Mouse (Mus musculus) MEL (cell line): ENCODE measurements around the gene Cldnd2. TPM values are rescaled to one million over a fixed set of nuclear protein-coding genes. Genes with fewer than 3 reads are reported as not detected.

Source experiments
- DNase-seq: peaks from one replicate; pipeline ENCODE4 v3.0.0; 2011; ENCODE audit warnings: low read depth, low spot score
- H3K27ac ChIP-seq: 2 replicates; pipeline ENCODE4 v1.5.1; 2012; ENCODE audit warnings: low read depth, mild to moderate bottlenecking, control low read depth, low read length, moderate library complexity; ENCODE audit not compliant: control insufficient read depth
- H3K27me3 ChIP-seq, 2 experiments: fragments of 150-350 bp in 1 of 2; sonication (generic) in 1 of 2; 2 replicates each; pipeline ENCODE4 v1.6.1; 2012; ENCODE audit warnings: low read length in 2 of 2, mild to moderate bottlenecking in 2 of 2, improper control_type of control experiment in 1 of 2, moderate library complexity in 1 of 2; ENCODE audit not compliant: insufficient read depth in 2 of 2, control insufficient read depth in 1 of 2
- H3K36me3 ChIP-seq, 2 experiments: 2 replicates each; pipeline ENCODE4 v1.6.1; 2012 to 2014; ENCODE audit warnings: low read length in 2 of 2, improper control_type of control experiment in 1 of 2, inconsistent platforms in 1 of 2, mild to moderate bottlenecking in 1 of 2; ENCODE audit not compliant: insufficient read depth in 2 of 2, control insufficient read depth in 1 of 2
- H3K4me1 ChIP-seq, 2 experiments: fragments of 150-350 bp in 1 of 2; sonication (generic) in 1 of 2; 2 replicates each; pipeline ENCODE4 v1.6.1; 2012; ENCODE audit warnings: low read length in 2 of 2, improper control_type of control experiment in 1 of 2, mild to moderate bottlenecking in 1 of 2; ENCODE audit not compliant: insufficient read depth in 2 of 2, control insufficient read depth in 1 of 2
- H3K4me3 ChIP-seq, 2 experiments: fragments of 150-350 bp in 1 of 2; sonication (generic) in 1 of 2; 2 replicates each; pipeline ENCODE4 v1.5.1; 2012; ENCODE audit warnings: low read depth in 2 of 2, low read length in 2 of 2, mild to moderate bottlenecking in 2 of 2, moderate library complexity in 2 of 2, control low read depth in 1 of 2, improper control_type of control experiment in 1 of 2; ENCODE audit not compliant: control insufficient read depth in 1 of 2, insufficient read depth in 1 of 2
- H3K79me2 ChIP-seq: 2 replicates; pipeline ENCODE4 v1.6.1; 2012; ENCODE audit warnings: mild to moderate bottlenecking, low read length, moderate library complexity; ENCODE audit not compliant: control insufficient read depth, poor library complexity, insufficient read depth
- H3K9ac ChIP-seq: 2 replicates; pipeline ENCODE4 v1.6.1; 2012; ENCODE audit warnings: low read depth, mild to moderate bottlenecking, control low read depth, low read length, moderate library complexity; ENCODE audit not compliant: control insufficient read depth, poor library complexity, severe bottlenecking
- H3K9me3 ChIP-seq: fragments of 150-350 bp; sonication (generic); replicated peaks from 2 replicates; pipeline ENCODE4 v1.6.1; 2012; ENCODE audit warnings: mild to moderate bottlenecking, low read length, improper control_type of control experiment, moderate library complexity; ENCODE audit not compliant: insufficient read depth
- BHLHE40 ChIP-seq: IDR thresholded peaks from 2 replicates; pipeline ENCODE4 v1.6.1; 2012; ENCODE audit warnings: low read depth, mild to moderate bottlenecking, inconsistent platforms, low read length, improper control_type of control experiment, borderline replicate concordance
- CHD2 ChIP-seq: IDR thresholded peaks from 2 replicates; pipeline ENCODE4 v1.6.1; 2011; ENCODE audit warnings: low read length, improper control_type of control experiment
- CTCF ChIP-seq, 3 experiments: IDR thresholded peaks in 2 of 3; conservative IDR thresholded peaks in 1 of 3; 2 replicates each; pipeline ENCODE4 v1.5.1; 2011 to 2012; ENCODE audit warnings: low read length in 3 of 3, low read depth in 2 of 3, mild to moderate bottlenecking in 2 of 3, improper control_type of control experiment in 1 of 3, inconsistent platforms in 1 of 3, mixed read lengths in 1 of 3, moderate library complexity in 1 of 3; ENCODE audit not compliant: control insufficient read depth in 1 of 3, insufficient read depth in 1 of 3, poor library complexity in 1 of 3, severe bottlenecking in 1 of 3
- ELF1 ChIP-seq: IDR thresholded peaks from 2 replicates; pipeline ENCODE4 v1.6.1; 2014; ENCODE audit warnings: low read depth, mild to moderate bottlenecking, inconsistent platforms, low read length, improper control_type of control experiment, moderate library complexity
- GABPA ChIP-seq: IDR thresholded peaks from 2 replicates; pipeline ENCODE4 v1.6.1; 2012; ENCODE audit warnings: low read depth, mild to moderate bottlenecking, inconsistent platforms, low read length, improper control_type of control experiment, moderate library complexity
- GATA1 ChIP-seq: IDR thresholded peaks from 2 replicates; pipeline ENCODE4 v1.6.1; 2011; ENCODE audit warnings: low read depth, low read length, improper control_type of control experiment
- HCFC1 ChIP-seq: IDR thresholded peaks from 2 replicates; pipeline ENCODE4 v1.6.1; 2012; ENCODE audit warnings: low read depth, mild to moderate bottlenecking, inconsistent platforms, low read length, improper control_type of control experiment, moderate library complexity
- JUND ChIP-seq: IDR thresholded peaks from 2 replicates; pipeline ENCODE4 v1.6.1; 2011; ENCODE audit warnings: low read depth, mild to moderate bottlenecking, improper control_type of control experiment, low read length
- KAT2A ChIP-seq: conservative IDR thresholded peaks from 2 replicates; pipeline ENCODE4 v1.6.1; 2012; ENCODE audit warnings: low read depth, low read length, improper control_type of control experiment, inconsistent platforms
- MAFK ChIP-seq: IDR thresholded peaks from 2 replicates; pipeline ENCODE4 v1.6.1; 2011; ENCODE audit warnings: low read depth, mild to moderate bottlenecking, low read length, improper control_type of control experiment, borderline replicate concordance
- MAX ChIP-seq: IDR thresholded peaks from 2 replicates; pipeline ENCODE4 v1.6.1; 2011; ENCODE audit warnings: low read length, improper control_type of control experiment
- MAZ ChIP-seq: IDR thresholded peaks from 2 replicates; pipeline ENCODE4 v1.6.1; 2012; ENCODE audit warnings: low read depth, mild to moderate bottlenecking, inconsistent platforms, low read length, improper control_type of control experiment
- MEF2A ChIP-seq: IDR thresholded peaks from 2 replicates; pipeline ENCODE4 v1.6.1; 2014; ENCODE audit warnings: low read depth, mild to moderate bottlenecking, inconsistent platforms, low read length, improper control_type of control experiment; ENCODE audit not compliant: poor library complexity, insufficient replicate concordance, severe bottlenecking; ENCODE audit errors: extremely low read depth
- MXI1 ChIP-seq: IDR thresholded peaks from 2 replicates; pipeline ENCODE4 v1.6.1; 2011; ENCODE audit warnings: mild to moderate bottlenecking, low read depth, low read length, improper control_type of control experiment
- MYC ChIP-seq: IDR thresholded peaks from 2 replicates; pipeline ENCODE4 v1.6.1; 2011; ENCODE audit warnings: low read depth, mild to moderate bottlenecking, low read length, improper control_type of control experiment, moderate library complexity
- POLR2A ChIP-seq, 2 experiments: IDR thresholded peaks; 2 replicates each; pipeline ENCODE4 v1.6.1; 2011 to 2012; ENCODE audit warnings: low read length in 2 of 2, mild to moderate bottlenecking in 2 of 2, control low read depth in 1 of 2, improper control_type of control experiment in 1 of 2, low read depth in 1 of 2, moderate library complexity in 1 of 2; ENCODE audit not compliant: control insufficient read depth in 1 of 2, insufficient read depth in 1 of 2, poor library complexity in 1 of 2
- POLR2AphosphoS2 ChIP-seq: IDR thresholded peaks from 2 replicates; pipeline ENCODE4 v1.6.1; 2011; ENCODE audit warnings: low read length, improper control_type of control experiment
- POLR2AphosphoS5 ChIP-seq: IDR thresholded peaks from 2 replicates; pipeline ENCODE4 v1.6.1; 2012; ENCODE audit warnings: low read depth, borderline replicate concordance, mild to moderate bottlenecking, inconsistent platforms, low read length, moderate library complexity, mixed read lengths
- TBP ChIP-seq: IDR thresholded peaks from 2 replicates; pipeline ENCODE4 v1.8.0; 2011; ENCODE audit warnings: low read depth, low read length, improper control_type of control experiment
- ZC3H11A ChIP-seq: IDR thresholded peaks from 2 replicates; pipeline ENCODE4 v1.6.1; 2012; ENCODE audit warnings: low read depth, mild to moderate bottlenecking, inconsistent platforms, low read length, improper control_type of control experiment
- ZNF384 ChIP-seq: IDR thresholded peaks from 2 replicates; pipeline ENCODE4 v1.6.1; 2012; ENCODE audit warnings: low read depth, mild to moderate bottlenecking, inconsistent platforms, low read length, improper control_type of control experiment
- polyA plus RNA-seq, 2 experiments: library from polyadenylated mRNA; stranded (reverse) in 1 of 2; unstranded in 1 of 2; fragments of >175 nt in 1 of 2; fragments of >200 nt in 1 of 2; gene quantifications; 2 replicates each; pipeline versions ENCODE4 v1.2.1 to v1.2.4; 2012; ENCODE audit warnings: low replicate concordance in 2 of 2, low read depth in 1 of 2; ENCODE audit not compliant: insufficient read length in 2 of 2, insufficient read depth in 1 of 2, missing spikeins in 1 of 2
- total RNA-seq: library from RNA; depleted of rRNA; stranded (reverse); fragments of 300-350 nt; gene quantifications from 2 replicates; pipeline ENCODE4 v1.2.3, GENCODE M21; 2012

Gene Cldnd2
- total and polyA plus RNA-seq, 3 experiments, result not detected

GRCm38 (mm10) chr7:43452609-43453008 is 12.0 kb downstream of the Cldnd2 start:
- peaks cover 0 to 17% of the 10 kb centered on the region in 2 experiments; a peak in 2 of 4 replicates for H3K4me1 ChIP-seq
- H3K4me3 ChIP-seq, result no peak overlapping the region
- no peaks in the 10 kb centered on the region for H3K9me3 ChIP-seq
- H3K27ac ChIP-seq, result no peak overlapping the region
- DNase-seq, result no peak
- TF ChIP-seq MYC (no peak), GATA1 (no peak), CHD2 (no peak), POLR2AphosphoS5 (no peak), CTCF (IDR thresholded peaks at IDR 0.05 in 2 of 3, conservative IDR thresholded peaks at IDR 0.05 in 1 of 3; ENCODE audit: control insufficient read depth in 1 of 3, insufficient read depth in 1 of 3, low read depth in 2 of 3, low read length in 3 of 3, poor library complexity in 1 of 3, severe bottlenecking in 1 of 3) (no peak; a peak in 1 of 6 replicates), JUND (no peak), HCFC1 (no peak)
- H3K36me3 ChIP-seq, result peaks cover 0 to 8% of the 10 kb centered on the region in 2 experiments; a peak in 3 of 4 replicates
- H3K9ac ChIP-seq, result no peak overlapping the region
- no peaks in the 10 kb centered on the region for H3K27me3 ChIP-seq
- H3K79me2 ChIP-seq, result 0 out of 2 replicates have a peak, but pooled peaks cover 1% of the 10 kb centered on the region

DNA sequence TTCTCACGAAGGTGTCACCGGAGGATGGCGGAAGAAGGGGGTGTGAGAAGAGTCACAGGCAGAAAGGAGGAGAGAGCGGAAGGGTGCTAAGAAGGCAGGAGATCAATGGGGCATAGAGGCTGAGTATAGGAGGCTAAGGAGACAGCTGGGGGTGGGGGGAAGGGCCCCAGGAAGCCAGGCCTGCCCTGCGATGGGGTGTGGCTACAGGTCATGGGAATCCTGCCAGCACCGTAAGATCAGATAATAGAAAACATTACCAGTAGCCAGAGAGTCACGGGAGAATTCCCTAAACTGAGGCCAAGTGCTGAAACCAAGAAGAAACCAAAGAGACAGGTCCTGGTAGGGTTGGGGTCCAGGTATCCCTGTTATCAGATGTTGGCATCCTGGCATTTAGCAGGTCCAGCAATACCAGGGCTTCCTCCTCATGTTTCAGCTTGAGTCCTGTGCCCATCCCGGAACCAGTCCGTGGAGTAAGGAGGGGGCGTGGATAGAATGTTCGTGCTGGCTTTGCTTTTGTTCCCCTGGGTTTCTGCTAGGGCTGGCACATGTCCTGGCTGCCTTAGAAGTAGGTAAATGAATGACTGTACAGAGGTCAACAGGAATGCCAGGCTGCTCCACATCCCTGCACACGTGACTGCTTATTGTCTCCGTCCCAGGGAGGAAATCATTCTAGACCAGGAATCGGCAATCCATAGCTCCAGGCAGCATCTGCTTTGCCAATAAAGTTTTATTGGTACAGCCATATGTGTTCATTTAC is 13.2 kb downstream of the Cldnd2 start:
- no peak for DNase-seq
- Histone ChIP-seq H3K27me3 (no peaks in the 10 kb centered on the region), H3K36me3 (peaks cover 0 to 5% of the 10 kb centered on the region in 2 experiments; a peak in 3 of 4 replicates), H3K4me1 (peaks cover 0 to 8% of the 10 kb centered on the region in 2 experiments; a peak in 1 of 4 replicates), H3K79me2 (no peaks in the 10 kb centered on the region), H3K27ac (no peak overlapping the region), H3K4me3 (no peak overlapping the region), H3K9me3 (no peaks in the 10 kb centered on the region), H3K9ac (no peak overlapping the region)
- no peak for TF ChIP-seq JUND
- no peak for TF ChIP-seq KAT2A
- TF ChIP-seq GATA1, result no peak
- no peak for TF ChIP-seq POLR2AphosphoS2
- no peak for TF ChIP-seq ZC3H11A
- TF ChIP-seq MXI1, result no peak
- TF ChIP-seq GABPA, result no peak
- TF ChIP-seq MAX, result no peak
- no peak for TF ChIP-seq TBP
- TF ChIP-seq MAZ, result no peak
- no peak for TF ChIP-seq HCFC1
- no peak for TF ChIP-seq BHLHE40
- TF ChIP-seq MEF2A, result no peak
- TF ChIP-seq POLR2A (IDR thresholded peaks at IDR 0.05; ENCODE audit: control insufficient read depth in 1 of 2, insufficient read depth in 1 of 2, low read depth in 1 of 2, low read length in 2 of 2, poor library complexity in 1 of 2), result no peak
- TF ChIP-seq MYC, result no peak
- no peak for TF ChIP-seq ZNF384
- TF ChIP-seq MAFK, result no peak
- no peak for TF ChIP-seq POLR2AphosphoS5
- TF ChIP-seq ELF1, result no peak
